Mouse (Mus musculus): ENCODE results near the gene Fam19a2. TPM values are rescaled to one million over a fixed set of nuclear protein-coding genes. Genes with fewer than 3 reads are reported as not detected.

The Fam19a2 gene
- polyA plus RNA-seq, 1 experiment from 2014 or later = 4.4 TPM

DNA sequence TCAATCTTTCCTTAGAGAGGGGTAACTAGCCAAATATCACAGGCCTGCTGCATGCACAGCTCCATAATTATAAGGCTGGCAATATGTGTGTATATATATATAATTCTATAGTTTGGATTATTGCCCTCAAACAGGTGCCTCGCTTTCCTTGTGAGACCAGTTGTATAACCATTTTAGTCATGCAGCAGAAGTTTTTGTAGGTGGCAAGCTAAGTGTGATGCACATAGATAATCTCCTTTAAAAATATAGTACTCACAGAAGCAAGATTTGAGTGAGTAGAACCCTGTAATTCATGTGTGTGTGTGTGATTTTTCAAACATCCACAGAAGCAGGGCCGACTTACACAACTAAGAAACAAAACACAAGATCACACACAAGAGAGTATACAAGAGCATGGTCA lies 525.6 kb downstream of the Fam19a2 start:
- Histone ChIP-seq H3K27ac (no peak overlapping the region), H3K4me2 (no peak overlapping the region), H3K4me3 (replicated peaks) (no peak overlapping the region), H3K9me3 (replicated peaks) (no peaks in the 10 kb centered on the region), H3K36me3 (no peaks in the 10 kb centered on the region), H3K9ac (no peak overlapping the region), H3K27me3 (no peaks in the 10 kb centered on the region), H3K4me1 (no peaks in the 10 kb centered on the region)
- ATAC-seq (replicated peaks; ENCODE audit: low FRiP score) = no peak
- 91% methylated on average over 2 of the region's 2 CpGs for WGBS

Other genes starting within 250 kb of the Fam19a2 start
- gene Mon2, start 187.5 kb upstream of the Fam19a2 start, polyA plus RNA-seq (2015; fragmentation: Nextera tagmentation; extraction: Ambion mirVana) = 24.3 and 24.6 TPM in 2 replicates
- gene Usp15, start 67.0 kb upstream of the Fam19a2 start, polyA plus RNA-seq (2015; fragmentation: Nextera tagmentation; extraction: Ambion mirVana) = 69.9 and 72.1 TPM in 2 replicates